16 mouse cellular contexts compared by ENCODE assay signal in genomic region chr2:179640576-179641301, GRCm38 (mm10).
A peak's percentile ranks its signal among the peaks of the same experiment; 100 is the strongest.
DNase-seq lines count a peak whose midpoint lies in the region; ATAC-seq and TF ChIP-seq lines count a peak whose summit lies in the region.
"Had no signal": no experiment of that assay in that cellular context is flagged by ENCODE, and none has a peak within 500 bp of the region (broad histone marks: within the 10 kb centered on the region; RNA-seq: fewer than 3 reads in every experiment).

No protein-coding gene starts in this region.

- H3K4me1 ChIP-seq in forebrain, embryonic 13.5 days: peaks cover 9% of the 10 kb centered on the region
- no peaks in the 10 kb centered on the region for H3K4me1 ChIP-seq in forebrain, postnatal 0 days (ENCODE audit: insufficient read depth)
- peaks cover 22% of the 10 kb centered on the region for H3K4me1 ChIP-seq in cerebellum, adult 2 months (ENCODE audit: control insufficient read depth, insufficient read depth, low read length)
- H3K4me1 ChIP-seq in heart, embryonic 15.5 days (replicated peaks): peaks cover 14% of the 10 kb centered on the region
- no peaks in the 10 kb centered on the region for H3K4me1 ChIP-seq in kidney, embryonic 15.5 days
- H3K4me1 ChIP-seq: embryonic facial prominence, embryonic 12.5 days; lung, embryonic 15.5 days; megakaryocyte, embryonic 14.5 days had no signal

- 92% methylated on average over 15 of the region's 15 CpGs for WGBS in forebrain, embryonic 13.5 days
- 85% methylated on average over 15 of the region's 15 CpGs for WGBS in forebrain, postnatal 0 days
- 13% methylated on average over 15 of the region's 15 CpGs for WGBS in cerebellum, adult 2 months
- 49% methylated on average over 15 of the region's 15 CpGs for WGBS in heart, embryonic 15.5 days
- 89% methylated on average over 15 of the region's 15 CpGs for WGBS in kidney, embryonic 15.5 days

- TF ChIP-seq CTCF in forebrain, postnatal 0 days (IDR thresholded peaks at IDR 0.05; ENCODE audit: low read depth): no peak
- TF ChIP-seq CTCF in cerebellum, adult 2 months (IDR thresholded peaks at IDR 0.05; ENCODE audit: borderline replicate concordance, insufficient read depth, low read depth, low read length): no peak

- H3K9me3 ChIP-seq in forebrain, embryonic 13.5 days (replicated peaks): peaks cover 7% of the 10 kb centered on the region
- no peaks in the 10 kb centered on the region for H3K9me3 ChIP-seq in forebrain, postnatal 0 days (ENCODE audit: low read length)
- 0 out of 2 replicates have a peak, but pooled peaks cover 4% of the 10 kb centered on the region for H3K9me3 ChIP-seq in heart, embryonic 15.5 days (replicated peaks)
- H3K9me3 ChIP-seq in kidney, embryonic 15.5 days (replicated peaks): no peaks in the 10 kb centered on the region
- H3K9me3 ChIP-seq: embryonic facial prominence, embryonic 12.5 days; lung, embryonic 15.5 days had no signal

- no peaks in the 10 kb centered on the region for H3K27me3 ChIP-seq in forebrain, embryonic 13.5 days
- no peaks in the 10 kb centered on the region for H3K27me3 ChIP-seq in forebrain, postnatal 0 days (ENCODE audit: insufficient read depth, low read length)
- no peaks in the 10 kb centered on the region for H3K27me3 ChIP-seq in cerebellum, adult 2 months (ENCODE audit: control insufficient read depth, insufficient read depth, low read length)
- H3K27me3 ChIP-seq in heart, embryonic 15.5 days: no peaks in the 10 kb centered on the region
- H3K27me3 ChIP-seq in kidney, embryonic 15.5 days: no peaks in the 10 kb centered on the region
- H3K27me3 ChIP-seq: embryonic facial prominence, embryonic 12.5 days; lung, embryonic 15.5 days; megakaryocyte, embryonic 14.5 days had no signal

- H3K4me2 ChIP-seq in forebrain, embryonic 13.5 days: no peak overlapping the region
- no peak overlapping the region for H3K4me2 ChIP-seq in forebrain, postnatal 0 days (ENCODE audit: low read depth)
- H3K4me2 ChIP-seq in heart, embryonic 15.5 days: 0 out of 2 replicates have a peak overlapping the region, but pooled peaks have one; percentile 7
- H3K4me2 ChIP-seq in kidney, embryonic 15.5 days: no peak overlapping the region
- H3K4me2 ChIP-seq: embryonic facial prominence, embryonic 12.5 days; lung, embryonic 15.5 days had no signal

- 0 out of 2 replicates have a peak, but pooled peaks have one; percentile 10 for ATAC-seq in forebrain, embryonic 13.5 days
- no peak for ATAC-seq in forebrain, postnatal 0 days
- peak; percentile 54; the same call in 1 of the 2 replicates for ATAC-seq in heart, embryonic 15.5 days (replicated peaks; ENCODE audit: insufficient number of reproducible peaks, insufficient read depth, low FRiP score, low read depth)
- ATAC-seq in kidney, embryonic 15.5 days (replicated peaks; ENCODE audit: low FRiP score): no peak

- no peaks in the 10 kb centered on the region for H3K36me3 ChIP-seq in forebrain, embryonic 13.5 days (ENCODE audit: poor library complexity, severe bottlenecking)
- no peaks in the 10 kb centered on the region for H3K36me3 ChIP-seq in forebrain, postnatal 0 days (ENCODE audit: insufficient read depth)
- H3K36me3 ChIP-seq in heart, embryonic 15.5 days: no peaks in the 10 kb centered on the region
- no peaks in the 10 kb centered on the region for H3K36me3 ChIP-seq in kidney, embryonic 15.5 days
- H3K36me3 ChIP-seq: embryonic facial prominence, embryonic 12.5 days; forebrain, embryonic 10.5 days; G1E; lung, embryonic 15.5 days had no signal

- no peak overlapping the region for H3K4me3 ChIP-seq in forebrain, embryonic 13.5 days
- no peak overlapping the region for H3K4me3 ChIP-seq in forebrain, postnatal 0 days (ENCODE audit: low read depth, low read length)
- peak overlapping the region; percentile 3 for H3K4me3 ChIP-seq in cerebellum, adult 2 months (replicated peaks; ENCODE audit: insufficient read depth, low read depth, low read length)
- no peak overlapping the region for H3K4me3 ChIP-seq in heart, embryonic 15.5 days
- H3K4me3 ChIP-seq in kidney, embryonic 15.5 days (replicated peaks): no peak overlapping the region
- H3K4me3 ChIP-seq: embryonic facial prominence, embryonic 12.5 days; forebrain, embryonic 10.5 days; lung, embryonic 15.5 days; megakaryocyte, embryonic 14.5 days; myocyte had no signal

- no peak for DNase-seq in forebrain, postnatal 0 days
- DNase-seq in cerebellum, adult 2 months: peak; percentile 57 to 73
- DNase-seq in gastrocnemius, postnatal 25 days: peak; percentile 71
- DNase-seq in left cerebral cortex, postnatal 4 days: no peak
- DNase-seq in left cerebral cortex, postnatal 36 days (ENCODE audit: low spot score in 2 of 2): no peak
- DNase-seq: kidney, postnatal 14 days; liver had no signal

- H3K27ac ChIP-seq in forebrain, embryonic 13.5 days: no peak overlapping the region
- H3K27ac ChIP-seq in forebrain, postnatal 0 days (ENCODE audit: low read depth, low read length): no peak overlapping the region
- H3K27ac ChIP-seq in cerebellum, adult 2 months (ENCODE audit: insufficient read depth, low read length): 0 out of 2 replicates have a peak overlapping the region, but pooled peaks have one; percentile 6
- peak overlapping the region; percentile 69 for H3K27ac ChIP-seq in heart, embryonic 15.5 days
- H3K27ac ChIP-seq in kidney, embryonic 15.5 days: no peak overlapping the region
- H3K27ac ChIP-seq: embryonic facial prominence, embryonic 12.5 days; forebrain, embryonic 10.5 days; lung, embryonic 15.5 days had no signal

- intact Hi-C loops in left cerebral cortex, postnatal 4 days (cut with DNase I): no loop called here
- intact Hi-C loops in left cerebral cortex, postnatal 36 days (cut with DNase I): no loop called here

- no peak for TF ChIP-seq POLR2A in cerebellum, adult 2 months (IDR thresholded peaks at IDR 0.05; ENCODE audit: borderline replicate concordance, insufficient read depth, low read length)

- H3K9ac ChIP-seq in forebrain, embryonic 13.5 days: no peak overlapping the region
- H3K9ac ChIP-seq in forebrain, postnatal 0 days: no peak overlapping the region
- H3K9ac ChIP-seq in heart, embryonic 15.5 days: no peak overlapping the region
- H3K9ac ChIP-seq in kidney, embryonic 15.5 days: no peak overlapping the region
- H3K9ac ChIP-seq: embryonic facial prominence, embryonic 12.5 days; lung, embryonic 15.5 days had no signal

Comparison
In these comparisons a context has a peak if more than half of its experiments do, and no peak if none do; other contexts are left out.
1. ATAC-seq: peak in forebrain, embryonic 13.5 days (single experiment) and heart, embryonic 15.5 days (single experiment); none in forebrain, postnatal 0 days (single experiment) and kidney, embryonic 15.5 days (single experiment).
2. H3K27ac ChIP-seq: peak in cerebellum, adult 2 months (single experiment) and heart, embryonic 15.5 days (single experiment); none in forebrain, embryonic 13.5 days (single experiment), forebrain, postnatal 0 days (single experiment) and kidney, embryonic 15.5 days (single experiment).
3. DNase-seq: peak in cerebellum, adult 2 months (2 of 2) and gastrocnemius, postnatal 25 days (single experiment); none in forebrain, postnatal 0 days (single experiment), left cerebral cortex, postnatal 4 days (single experiment) and left cerebral cortex, postnatal 36 days (0 of 2).